Mouse (Mus musculus) stomach, postnatal 0 days (tissue): ENCODE measurements around the gene D5Ertd579e. TPM values are rescaled to one million over a fixed set of nuclear protein-coding genes. Genes with fewer than 3 reads are reported as not detected.

ENCODE experiments used
- ATAC-seq: fragments of 200-750 bp; cut with Nextera tagmentation; 2 replicates; pipeline ENCODE4 v1.8.0; 2017; ENCODE audit not compliant: low FRiP score, low TSS enrichment
- DNase-seq: peaks from one replicate; pipeline ENCODE4 v3.0.0-alpha.2; 2016; ENCODE audit warnings: low spot score
- H3K27ac ChIP-seq: fragments of 300-500 bp; sonication (generic); replicated peaks from 2 replicates; pipeline ENCODE4 v1.5.1; 2014; ENCODE audit warnings: mild to moderate bottlenecking, control low read depth
- H3K27me3 ChIP-seq: fragments of 300-500 bp; sonication (generic); 2 replicates; pipeline ENCODE4 v1.6.1; 2014; ENCODE audit warnings: low read length; ENCODE audit not compliant: control insufficient read depth, insufficient read depth
- H3K36me3 ChIP-seq: fragments of 300-500 bp; sonication (generic); 2 replicates; pipeline ENCODE4 v1.6.1; 2014; ENCODE audit warnings: low read length, mixed read lengths; ENCODE audit not compliant: control insufficient read depth, insufficient read depth
- H3K4me1 ChIP-seq: fragments of 300-500 bp; sonication (generic); replicated peaks from 2 replicates; pipeline ENCODE4 v1.6.1; 2014; ENCODE audit warnings: antibody characterized with exemption; ENCODE audit not compliant: control insufficient read depth, insufficient read depth
- H3K4me2 ChIP-seq: fragments of 300-500 bp; sonication (generic); replicated peaks from 2 replicates; pipeline ENCODE4 v1.6.1; 2014; ENCODE audit warnings: low read depth, mild to moderate bottlenecking, control low read depth, moderate library complexity
- H3K4me3 ChIP-seq: fragments of 300-500 bp; sonication (generic); 2 replicates; pipeline ENCODE4 v1.5.1; 2014; ENCODE audit warnings: low read depth, low read length, control low read depth
- H3K9ac ChIP-seq: fragments of 300-500 bp; sonication (generic); 2 replicates; pipeline ENCODE4 v1.6.1; 2014; ENCODE audit warnings: mild to moderate bottlenecking, low read length, control low read depth, mixed read lengths
- H3K9me3 ChIP-seq: fragments of 300-500 bp; sonication (generic); 2 replicates; pipeline ENCODE4 v1.6.1; 2016; ENCODE audit warnings: low read length; ENCODE audit not compliant: control insufficient read depth
- CTCF ChIP-seq: IDR thresholded peaks from 2 replicates; pipeline ENCODE4 v1.5.1; 2016; ENCODE audit warnings: antibody characterized with exemption, low read depth, mild to moderate bottlenecking, moderate library complexity
- EP300 ChIP-seq: optimal IDR thresholded peaks from 2 replicates; pipeline ENCODE3; 2016; ENCODE audit warnings: antibody characterized with exemption
- WGBS: fragments of 180-500 bp; shearing (Covaris S2); extraction: QIAGEN DNeasy Blood & Tissue Kit; methylation state at CpG from one replicate; pipeline ENCODE4 v1.1.7; 2014; 5-methylcytosine and 5-hydroxymethylcytosine counted together
- polyA plus RNA-seq: library from polyadenylated mRNA; unstranded; fragments of >200 nt; fragmentation: Nextera tagmentation; extraction: Ambion mirVana; gene quantifications from 2 replicates; pipeline ENCODE4 v1.2.1, GENCODE M21; 2015

D5Ertd579e gene
- polyA plus RNA-seq, 1 experiment from 2014 or later: 22.7 TPM

DNA sequence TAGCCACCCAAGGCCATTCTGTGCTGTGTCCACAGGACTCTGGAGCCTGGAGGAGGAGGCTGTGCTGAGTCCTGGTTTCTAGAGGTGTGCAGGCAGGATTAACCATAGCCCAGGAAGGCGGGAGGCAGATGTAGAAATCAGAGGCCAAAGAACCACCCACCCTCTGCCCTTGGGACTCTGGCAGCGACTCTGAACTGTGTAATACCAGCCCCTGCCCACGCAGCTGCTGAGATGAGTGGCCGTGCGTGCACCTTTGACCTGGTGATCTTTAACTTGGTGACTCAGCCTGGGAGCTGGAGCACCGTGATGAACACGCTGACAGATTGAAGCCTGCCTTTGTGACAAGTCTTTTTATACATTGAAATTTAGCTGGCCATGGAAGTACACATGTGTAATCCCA is 28.4 kb upstream of the D5Ertd579e start:
- TF ChIP-seq EP300 (no peak), CTCF (no peak)
- Histone ChIP-seq H3K27me3 (no peaks in the 10 kb centered on the region), H3K9me3 (no peaks in the 10 kb centered on the region), H3K4me2 (no peak overlapping the region), H3K4me3 (no peak overlapping the region), H3K27ac (peak overlapping the region; percentile 26; the same call in 1 of the 2 replicates), H3K9ac (no peak overlapping the region), H3K36me3 (no peaks in the 10 kb centered on the region), H3K4me1 (no peaks in the 10 kb centered on the region)
- ATAC-seq (peak; percentile 24; the same call in 1 of the 2 replicates), DNase-seq (peak; percentile 43)
- 55% methylated on average over 7 of the region's 7 CpGs for WGBS

DNA sequence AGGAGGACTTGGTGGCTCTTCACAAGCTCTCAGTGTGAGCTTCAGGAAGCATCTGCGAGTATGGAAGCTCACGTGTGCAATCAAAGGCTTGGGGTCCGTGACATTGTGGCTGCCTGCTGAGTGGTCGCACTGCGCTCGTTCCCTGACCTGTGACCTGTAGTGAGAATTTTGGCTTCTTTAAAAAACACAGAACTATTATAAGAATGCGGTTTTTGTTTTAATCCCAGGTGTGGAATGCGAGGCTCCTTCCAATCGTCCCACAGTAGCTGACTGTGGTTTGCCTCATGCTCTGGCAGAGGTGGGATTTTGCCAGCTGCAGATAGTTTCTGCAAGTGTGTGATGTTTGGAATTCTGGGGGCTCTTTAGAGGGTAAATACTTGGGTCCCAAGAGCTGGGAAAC is 27.5 kb upstream of the D5Ertd579e start:
- 75% methylated on average over 9 of the region's 9 CpGs for WGBS
- DNase-seq (no peak), ATAC-seq (no peak)
- no peak overlapping the region for H3K4me3 ChIP-seq
- H3K36me3 ChIP-seq: no peaks in the 10 kb centered on the region
- H3K9ac ChIP-seq: no peak overlapping the region
- no peak overlapping the region for H3K27ac ChIP-seq
- H3K4me2 ChIP-seq: no peak overlapping the region
- TF ChIP-seq CTCF: no peak
- no peak for TF ChIP-seq EP300
- no peaks in the 10 kb centered on the region for H3K9me3 ChIP-seq
- H3K27me3 ChIP-seq: no peaks in the 10 kb centered on the region
- H3K4me1 ChIP-seq: no peaks in the 10 kb centered on the region

GRCm38 (mm10) chr5:36722415-36722856 is 26.6 kb upstream of the D5Ertd579e start:
- 59% methylated on average over 6 of the region's 6 CpGs for WGBS
- DNase-seq (peak; percentile 34), ATAC-seq (peak; percentile 73)
- Histone ChIP-seq H3K4me1 (no peaks in the 10 kb centered on the region), H3K9me3 (no peaks in the 10 kb centered on the region), H3K27ac (peak overlapping the region; percentile 81), H3K27me3 (no peaks in the 10 kb centered on the region), H3K36me3 (no peaks in the 10 kb centered on the region), H3K9ac (no peak overlapping the region), H3K4me3 (no peak overlapping the region), H3K4me2 (no peak overlapping the region)
- TF ChIP-seq EP300 (peak; percentile 61), CTCF (no peak)

DNA sequence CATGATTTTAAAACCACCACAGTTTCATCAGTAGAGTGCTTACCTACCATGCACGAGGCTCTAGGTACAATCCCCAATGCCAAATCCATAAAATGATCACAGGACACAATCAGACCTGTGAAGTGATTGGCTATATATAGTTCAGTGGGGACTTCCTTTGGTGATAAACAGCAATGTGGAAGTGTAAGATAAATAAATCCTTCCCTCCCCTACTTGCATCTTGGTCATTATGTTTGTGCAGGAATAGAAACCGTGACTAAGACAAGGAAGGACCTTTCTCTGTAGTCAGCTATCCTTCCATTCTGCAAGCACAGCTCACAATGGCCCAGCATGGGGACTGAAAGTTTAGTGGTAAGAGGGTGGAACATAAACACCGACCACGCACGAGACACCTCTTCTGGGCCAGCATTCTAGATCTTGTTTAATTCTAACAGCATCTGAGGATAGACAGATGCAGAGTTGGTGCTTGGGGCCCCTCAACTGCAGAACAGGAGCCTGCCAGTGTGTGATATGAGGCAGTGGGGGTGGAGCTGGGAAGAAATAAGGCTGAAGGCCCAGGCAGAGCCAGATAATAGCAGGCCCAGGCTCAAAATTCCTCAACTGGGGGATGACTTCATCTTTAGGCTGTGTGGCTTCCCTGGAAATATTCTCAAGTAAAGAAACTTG is 25.0 kb upstream of the D5Ertd579e start:
- Histone ChIP-seq H3K36me3 (no peaks in the 10 kb centered on the region), H3K4me3 (no peak overlapping the region), H3K9ac (no peak overlapping the region), H3K4me1 (no peaks in the 10 kb centered on the region), H3K4me2 (no peak overlapping the region), H3K9me3 (no peaks in the 10 kb centered on the region), H3K27me3 (no peaks in the 10 kb centered on the region), H3K27ac (0 out of 2 replicates have a peak overlapping the region, but pooled peaks have one; percentile 24)
- TF ChIP-seq CTCF (no peak), EP300 (no peak)
- DNase-seq (no peak), ATAC-seq (no peak)
- 62% methylated on average over 5 of the region's 5 CpGs for WGBS

GRCm38 (mm10) chr5:36720219-36720618 is 24.4 kb upstream of the D5Ertd579e start:
- Histone ChIP-seq H3K36me3 (no peaks in the 10 kb centered on the region), H3K9ac (no peak overlapping the region), H3K9me3 (no peaks in the 10 kb centered on the region), H3K4me3 (no peak overlapping the region), H3K27me3 (no peaks in the 10 kb centered on the region), H3K4me1 (no peaks in the 10 kb centered on the region), H3K27ac (no peak overlapping the region), H3K4me2 (no peak overlapping the region)
- WGBS: 82% methylated on average over 5 of the region's 5 CpGs
- ATAC-seq: no peak
- DNase-seq: no peak
- no peak for TF ChIP-seq CTCF
- TF ChIP-seq EP300: no peak

- H3K36me3 ChIP-seq: no peaks in the 10 kb centered on the region
- H3K27me3 ChIP-seq: no peaks in the 10 kb centered on the region
- no peak overlapping the region for H3K4me3 ChIP-seq
- no peak for DNase-seq
- ATAC-seq: no peak
- no peaks in the 10 kb centered on the region for H3K9me3 ChIP-seq
- H3K9ac ChIP-seq: no peak overlapping the region
- H3K27ac ChIP-seq: no peak overlapping the region
- TF ChIP-seq CTCF: no peak
- TF ChIP-seq EP300: no peak
- no peaks in the 10 kb centered on the region for H3K4me1 ChIP-seq
- 86% methylated on average over 3 of the region's 3 CpGs for WGBS
- H3K4me2 ChIP-seq: no peak overlapping the region
Measured at GRCm38 (mm10) chr5:36719601-36720000, 23.8 kb upstream of the D5Ertd579e start.
